28 mouse cellular contexts compared by ENCODE assay signal in genomic region chr12:108534484-108534883, GRCm38 (mm10). TPM values are rescaled to one million over a fixed set of nuclear protein-coding genes. Genes with fewer than 3 reads are reported as not detected.
DNase-seq lines count a peak whose midpoint lies in the region; ATAC-seq and TF ChIP-seq lines count a peak whose summit lies in the region.
"Had no signal": no experiment of that assay in that cellular context is flagged by ENCODE, and none has a peak within 500 bp of the region (broad histone marks: within the 10 kb centered on the region; RNA-seq: fewer than 3 reads in every experiment).

No protein-coding gene starts in this region.

- H3K4me2 ChIP-seq in heart, postnatal 0 days (ENCODE audit: low read depth, low read length) = no peak overlapping the region
- no peak overlapping the region for H3K4me2 ChIP-seq in hindbrain, postnatal 0 days (ENCODE audit: low read depth, low read length)
- H3K4me2 ChIP-seq: embryonic facial prominence, embryonic 12.5 days; embryonic facial prominence, embryonic 15.5 days; heart, embryonic 12.5 days; heart, embryonic 15.5 days; hindbrain, embryonic 13.5 days had no signal

- 72% methylated on average over 11 of the region's 11 CpGs for WGBS in heart, postnatal 0 days
- WGBS in hindbrain, postnatal 0 days = 92% methylated on average over 11 of the region's 11 CpGs

- no peak overlapping the region for H3K27ac ChIP-seq in heart, postnatal 0 days (ENCODE audit: low read depth)
- no peak overlapping the region for H3K27ac ChIP-seq in hindbrain, postnatal 0 days
- H3K27ac ChIP-seq: embryonic facial prominence, embryonic 12.5 days; embryonic facial prominence, embryonic 15.5 days; heart, embryonic 15.5 days; hindbrain, embryonic 10.5 days; hindbrain, embryonic 13.5 days had no signal

- H3K4me3 ChIP-seq in heart, postnatal 0 days (ENCODE audit: low read depth, low read length) = no peak overlapping the region
- H3K4me3 ChIP-seq in hindbrain, postnatal 0 days (ENCODE audit: low read length) = no peak overlapping the region
- H3K4me3 ChIP-seq: embryonic facial prominence, embryonic 12.5 days; embryonic facial prominence, embryonic 15.5 days; heart, embryonic 12.5 days; heart, embryonic 15.5 days; hindbrain, embryonic 10.5 days; hindbrain, embryonic 13.5 days had no signal

- H3K9ac ChIP-seq in heart, postnatal 0 days (replicated peaks; ENCODE audit: low read depth, low read length) = no peak overlapping the region
- H3K9ac ChIP-seq in hindbrain, postnatal 0 days (replicated peaks; ENCODE audit: low read length) = no peak overlapping the region
- H3K9ac ChIP-seq: embryonic facial prominence, embryonic 12.5 days; embryonic facial prominence, embryonic 15.5 days; forebrain, postnatal 0 days; heart, embryonic 12.5 days; heart, embryonic 15.5 days; hindbrain, embryonic 13.5 days had no signal

- H3K9me3 ChIP-seq in heart, postnatal 0 days (replicated peaks; ENCODE audit: control insufficient read depth, low read length) = no peaks in the 10 kb centered on the region
- no peaks in the 10 kb centered on the region for H3K9me3 ChIP-seq in hindbrain, postnatal 0 days (ENCODE audit: low read length)
- H3K9me3 ChIP-seq: embryonic facial prominence, embryonic 12.5 days; embryonic facial prominence, embryonic 15.5 days; heart, embryonic 15.5 days; hindbrain, embryonic 10.5 days; hindbrain, embryonic 13.5 days had no signal

- no peak for ATAC-seq in heart, postnatal 0 days (ENCODE audit: insufficient read depth, low read depth)
- ATAC-seq in hindbrain, postnatal 0 days = no peak
- ATAC-seq: forebrain, embryonic 14.5 days; forebrain, postnatal 0 days; hindbrain, embryonic 16.5 days; inflammation-experienced regulatory T-cells, adult 6 months; intestine, embryonic 16.5 days; Patski had no signal

- peak; percentile 6 to 28 for DNase-seq in heart, adult 9 months (ENCODE audit: low spot score in 2 of 2)
- no peak for DNase-seq in heart, adult 11 months
- DNase-seq in heart, postnatal 0 days (ENCODE audit: low spot score) = peak; percentile 23
- no peak for DNase-seq in heart, postnatal 36 days
- peak; percentile 22 for DNase-seq in lung, postnatal 10 days
- no peak for DNase-seq in lung, postnatal 14 days
- no peak for DNase-seq in hindbrain, postnatal 0 days (ENCODE audit: low spot score)
- DNase-seq: adrenal gland, postnatal 10 days; adrenal gland, postnatal 36 days; B cell, adult 2 months; cerebellum, adult 11 months; cerebellum, adult 2 months; cerebellum, adult 9-11 months; cerebellum, postnatal 25 days; forebrain, postnatal 0 days; gastrocnemius, postnatal 36 days had no signal

- TF ChIP-seq EP300 in heart, postnatal 0 days (IDR thresholded peaks at IDR 0.05; ENCODE audit: low read depth) = no peak

- peaks cover 58% of the 10 kb centered on the region for H3K36me3 ChIP-seq in heart, postnatal 0 days (replicated peaks; ENCODE audit: control insufficient read depth, insufficient read depth, low read length)
- H3K36me3 ChIP-seq in hindbrain, postnatal 0 days (ENCODE audit: insufficient read depth, low read length) = peaks cover 26% of the 10 kb centered on the region
- H3K36me3 ChIP-seq: G1E had no signal

- H3K27me3 ChIP-seq in heart, postnatal 0 days (ENCODE audit: control insufficient read depth, insufficient read depth, low read length) = no peaks in the 10 kb centered on the region
- H3K27me3 ChIP-seq in hindbrain, postnatal 0 days (ENCODE audit: insufficient read depth, low read length) = no peaks in the 10 kb centered on the region
- H3K27me3 ChIP-seq: embryonic facial prominence, embryonic 12.5 days; embryonic facial prominence, embryonic 15.5 days; heart, embryonic 12.5 days; heart, embryonic 15.5 days; hindbrain, embryonic 13.5 days; Patski had no signal

- TF ChIP-seq CTCF in heart, postnatal 0 days (IDR thresholded peaks at IDR 0.05; ENCODE audit: low read depth) = no peak
- no peak for TF ChIP-seq CTCF in hindbrain, postnatal 0 days (IDR thresholded peaks at IDR 0.05; ENCODE audit: low read depth)

- H3K4me1 ChIP-seq in heart, postnatal 0 days (ENCODE audit: control insufficient read depth, insufficient read depth) = no peaks in the 10 kb centered on the region
- H3K4me1 ChIP-seq in hindbrain, postnatal 0 days (ENCODE audit: insufficient read depth, low read length) = no peaks in the 10 kb centered on the region
- H3K4me1 ChIP-seq: embryonic facial prominence, embryonic 12.5 days; heart, embryonic 12.5 days; heart, embryonic 15.5 days; hindbrain, embryonic 10.5 days; hindbrain, embryonic 13.5 days had no signal

- intact Hi-C loops in heart, postnatal 36 days (cut with DNase I) = no loop called here

RNA-seq across cellular contexts. Expression of gene Evl, which starts 20.0 kb away (rescaled TPM):
- total RNA-seq in heart, postnatal 0 days (2014; rRNA removed; ENCODE audit: low replicate concordance) = 39.5 and 54.2 TPM in 2 replicates
- polyA plus RNA-seq in heart, postnatal 0 days (2015; fragmentation: Nextera tagmentation; extraction: Ambion mirVana) = 22.4 and 26.6 TPM in 2 replicates
- total RNA-seq in heart, postnatal 36 days (2021) = 10 to 100 TPM; 46.8 to 48.7 TPM
- total RNA-seq in hindbrain, postnatal 0 days (2014; rRNA removed) = 178 and 240 TPM in 2 replicates
- 222 and 231 TPM in 2 replicates for polyA plus RNA-seq in hindbrain, postnatal 0 days (2015; fragmentation: Nextera tagmentation; extraction: Ambion mirVana)
- total RNA-seq: G1E had no signal
- polyA plus RNA-seq: G1E had no signal

Comparison
In these comparisons a context has a peak if more than half of its experiments do, and no peak if none do; other contexts are left out.
1. DNase-seq: peak in heart, adult 9 months (2 of 2), heart, postnatal 0 days (single experiment) and lung, postnatal 10 days (single experiment); none in heart, adult 11 months (single experiment), heart, postnatal 36 days (0 of 2), lung, postnatal 14 days (single experiment) and hindbrain, postnatal 0 days (single experiment).